Mouse (Mus musculus): Measurements from ENCODE around the gene Zfp706.
"Not testable (repeated sequence)": the region's sequence is repeated elsewhere in the genome, so short reads cannot be mapped to it uniquely, and the experiment has no call there.

Zfp706 gene

GRCm38 (mm10) chr15:37011316-37011715 is 3.7 kb upstream of the Zfp706 start:
- no peak for DNase-seq (ENCODE audit: low spot score in 2 of 2)

DNA sequence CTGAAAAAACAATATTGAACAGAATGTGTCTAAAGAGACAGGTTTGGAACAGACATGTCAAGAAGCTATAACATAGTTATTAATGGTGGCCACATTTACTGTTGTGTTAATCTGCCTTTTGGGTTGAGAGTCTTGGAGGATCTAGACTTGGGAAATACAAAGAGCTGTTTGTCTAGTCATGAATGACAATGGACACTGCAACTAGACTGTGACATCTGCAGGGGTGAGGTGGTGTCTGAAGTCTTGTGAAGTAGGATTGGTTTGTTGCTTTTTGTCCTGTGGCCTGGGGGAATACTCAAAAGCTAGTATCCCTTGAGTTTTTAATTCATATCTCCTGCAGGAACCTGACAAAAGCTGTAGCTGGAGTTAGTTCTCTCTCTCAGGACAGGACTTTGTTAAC is 973 bp upstream of the Zfp706 start:
- no peak for DNase-seq (ENCODE audit: low spot score in 2 of 2)

DNA sequence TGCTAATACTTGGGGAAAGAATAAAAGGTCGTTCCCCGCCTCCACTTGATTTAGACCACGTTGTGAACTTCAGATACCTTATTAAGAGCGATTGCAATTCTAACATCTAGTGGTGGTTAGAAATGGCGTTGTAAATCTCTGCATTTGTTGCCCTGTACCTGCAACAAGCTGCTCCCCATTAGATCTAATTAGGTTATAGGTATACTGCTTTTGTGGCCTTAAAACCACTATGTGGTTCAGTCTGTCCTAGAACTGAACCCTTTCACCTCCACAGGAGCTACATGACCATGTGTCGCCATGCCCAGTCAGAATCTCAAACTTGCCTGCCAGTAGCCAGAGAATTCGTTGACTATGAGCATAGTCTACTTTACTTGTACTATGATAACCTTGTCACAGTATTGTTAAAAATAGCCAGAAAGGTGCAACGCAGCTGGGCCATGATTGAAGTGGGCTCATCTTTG is 416 bp upstream of the Zfp706 start:
- no peak for DNase-seq (ENCODE audit: low spot score in 2 of 2)

DNA sequence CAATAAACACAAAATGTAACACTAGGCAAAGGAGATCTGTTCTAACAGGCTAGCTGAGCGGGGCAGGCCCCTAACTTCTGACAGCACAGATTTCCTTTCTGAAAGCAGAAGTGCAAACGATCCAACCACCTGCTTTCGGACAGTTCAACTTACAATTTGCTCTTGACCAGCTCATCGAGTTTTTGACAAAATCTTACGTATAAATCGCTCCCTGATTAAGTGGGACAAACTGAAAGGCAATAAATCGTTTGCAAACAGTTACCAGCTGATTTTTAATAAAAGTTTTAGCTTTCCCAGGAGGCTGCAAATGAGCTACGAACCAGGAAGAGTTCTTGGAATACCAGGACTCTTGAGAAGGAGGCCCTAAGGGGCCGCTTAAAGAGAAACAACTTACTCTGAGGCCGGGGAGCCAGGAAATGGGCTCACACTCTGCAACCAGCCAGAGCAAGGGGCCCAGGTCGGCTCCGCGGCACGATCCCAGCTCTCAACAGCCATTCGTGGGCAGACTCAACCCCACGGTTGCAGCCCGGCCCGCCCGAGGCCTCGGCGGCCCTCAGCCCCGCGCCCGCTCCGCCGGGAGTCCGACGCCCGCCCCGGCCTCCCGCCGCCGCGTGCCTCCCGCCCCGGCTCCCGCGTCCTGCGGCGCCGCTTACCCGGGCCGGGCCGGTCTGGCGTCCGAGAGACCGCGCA is 953 bp downstream of the Zfp706 start:
- DNase-seq (ENCODE audit: low spot score in 2 of 2), result no peak

DNA sequence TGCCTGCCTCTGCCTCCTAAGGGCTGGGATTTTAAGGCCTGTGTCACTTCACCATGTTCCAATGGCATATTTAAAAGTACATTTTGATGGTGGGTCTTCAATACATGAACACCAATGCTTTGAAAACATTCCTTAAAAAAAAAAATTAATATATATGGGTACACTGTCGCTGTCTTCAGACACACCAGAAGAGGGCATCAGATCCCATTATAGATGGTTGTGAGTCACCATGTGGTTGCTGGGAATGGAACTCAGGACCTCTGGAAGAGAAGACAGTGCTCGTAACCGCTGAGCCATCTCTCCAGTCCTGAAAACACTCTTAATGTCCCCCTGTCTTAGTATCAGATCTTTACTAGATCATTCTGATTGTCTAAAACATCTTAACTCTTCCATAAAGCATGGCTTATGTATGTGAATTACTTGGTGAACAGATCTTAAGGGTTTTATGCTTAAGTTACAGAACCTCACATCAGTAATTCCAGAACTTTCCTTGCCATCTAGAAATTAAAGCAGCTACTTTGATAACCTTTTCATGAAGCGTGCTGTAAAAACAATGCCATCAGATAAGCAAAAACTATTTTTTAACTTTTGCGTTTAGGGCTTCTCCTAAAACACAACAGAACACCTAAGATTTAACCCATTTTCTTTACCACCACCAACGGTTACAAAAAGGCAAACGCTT is 1.6 kb downstream of the Zfp706 start:
- DNase-seq (ENCODE audit: low spot score in 2 of 2), result no peak

DNA sequence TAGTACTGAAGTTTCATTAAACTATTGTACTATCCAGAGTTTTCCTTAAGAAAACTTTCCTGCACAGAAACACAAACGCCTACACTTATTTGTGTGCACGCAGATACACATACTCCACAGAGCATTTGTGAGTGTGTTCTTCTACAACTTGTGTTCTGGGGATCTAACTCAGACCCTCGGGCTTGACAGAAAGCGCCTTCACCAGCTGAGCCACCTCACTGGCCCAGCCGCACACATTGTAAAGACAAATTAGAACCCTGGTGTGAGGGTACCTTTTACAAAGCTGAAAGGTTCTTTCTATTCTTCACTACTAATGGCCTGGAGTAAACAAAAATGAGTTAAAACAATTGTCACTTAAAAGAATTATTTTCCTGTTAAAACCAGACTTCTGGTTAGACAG is 2.7 kb downstream of the Zfp706 start:
- no peak for DNase-seq (ENCODE audit: low spot score in 2 of 2)

- no peak for DNase-seq (ENCODE audit: low spot score in 2 of 2)
These were observed 5.3 kb downstream of the Zfp706 start for GRCm38 (mm10) chr15:37002276-37002675.

DNA sequence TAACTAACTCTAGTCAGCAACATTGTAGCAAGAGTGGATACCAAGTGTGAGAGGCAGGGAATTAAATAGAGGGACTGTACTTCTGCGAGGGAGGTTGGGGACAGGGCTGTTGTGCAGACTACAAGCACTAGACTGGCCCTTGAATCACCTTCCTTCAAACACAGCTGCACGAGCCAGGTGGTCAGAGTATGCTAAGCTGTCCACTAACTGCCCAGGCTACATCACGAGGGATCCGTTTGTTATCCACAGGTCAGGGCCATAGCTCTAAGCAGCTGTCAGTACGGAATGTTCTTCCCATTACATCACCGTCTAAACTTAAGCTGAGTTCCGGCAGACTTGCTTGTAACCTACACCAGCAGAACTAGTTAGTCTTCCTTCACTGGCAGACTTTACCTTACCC is 8.0 kb downstream of the Zfp706 start:
- not testable (repeated sequence) for DNase-seq (ENCODE audit: low spot score in 2 of 2)

DNA sequence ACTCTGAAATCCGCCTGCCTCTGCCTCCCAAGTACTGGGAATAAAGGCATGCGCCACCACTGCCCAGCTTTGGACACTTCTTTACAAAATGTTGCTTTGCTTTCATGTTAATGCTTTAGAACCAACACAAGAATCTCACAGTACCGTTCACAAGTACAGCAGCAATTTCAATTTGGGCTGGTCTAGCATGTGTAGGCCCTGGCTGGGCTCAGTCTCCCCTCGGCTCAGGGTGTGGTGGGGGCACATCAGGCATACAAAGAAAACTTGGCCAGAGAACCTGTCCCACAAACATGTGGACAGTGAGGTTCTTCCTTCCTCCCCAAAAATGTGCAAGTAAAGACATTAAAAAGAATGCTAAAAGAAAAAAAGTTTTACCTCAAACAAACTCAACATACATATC is 12.4 kb downstream of the Zfp706 start:
- no peak for DNase-seq (ENCODE audit: low spot score in 2 of 2)

- no peak for DNase-seq (ENCODE audit: low spot score in 2 of 2)
These were observed 12.9 kb downstream of the Zfp706 start for GRCm38 (mm10) chr15:36994665-36995064.

DNA sequence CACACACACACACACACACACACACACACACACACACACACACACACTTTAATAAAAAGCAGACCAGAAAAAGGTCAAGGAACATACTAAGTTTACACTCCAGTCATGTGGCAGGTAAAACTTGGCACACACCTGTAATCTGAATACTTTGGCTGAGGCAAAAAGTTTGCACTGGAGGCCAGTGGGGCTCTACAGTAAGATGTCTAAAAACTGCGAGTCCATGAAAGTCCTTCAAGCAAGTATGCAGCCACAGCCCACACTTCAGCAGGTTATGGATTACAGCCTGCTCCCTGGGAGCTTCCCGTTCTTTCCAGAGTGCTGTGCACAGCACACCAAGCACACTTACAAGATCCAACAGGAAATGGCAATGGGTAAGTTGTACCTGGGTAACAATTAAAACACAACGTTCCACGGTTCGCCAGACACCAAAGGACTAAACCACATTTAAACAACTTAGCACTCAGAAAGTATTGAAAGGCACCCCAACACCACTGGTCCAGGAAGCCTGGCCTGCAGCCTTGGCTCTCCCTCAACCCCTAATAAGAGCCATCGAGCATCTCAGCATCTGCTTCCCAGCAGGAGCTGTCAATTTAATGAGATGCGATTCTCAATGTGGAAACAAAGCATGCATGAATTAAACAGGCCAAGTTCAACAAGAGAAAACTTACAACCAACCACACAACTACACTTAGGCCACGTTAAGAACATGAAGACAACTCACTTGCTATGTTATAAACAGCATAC is 14.0 kb downstream of the Zfp706 start:
- no peak for DNase-seq (ENCODE audit: low spot score in 2 of 2)

DNA sequence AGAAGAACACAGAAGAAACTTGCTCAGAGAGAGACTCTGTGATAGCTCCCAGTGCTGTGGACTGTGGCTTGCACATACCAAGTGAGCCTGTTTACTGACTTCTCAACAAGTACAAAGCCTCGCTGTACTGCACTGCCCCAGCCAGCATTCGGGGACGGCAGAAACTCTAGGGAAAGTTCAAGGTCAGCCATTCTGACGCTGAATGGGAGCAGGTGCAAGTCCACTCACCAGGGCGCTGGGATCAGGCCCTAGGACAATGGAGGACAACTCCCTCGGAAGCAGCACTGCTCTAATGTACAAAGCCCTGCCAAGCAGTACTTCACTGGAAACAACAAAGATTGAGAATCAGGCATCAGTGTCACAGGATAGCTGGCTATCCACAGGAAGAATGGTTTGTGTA is 16.2 kb downstream of the Zfp706 start:
- DNase-seq (ENCODE audit: low spot score in 2 of 2), result no peak

DNA sequence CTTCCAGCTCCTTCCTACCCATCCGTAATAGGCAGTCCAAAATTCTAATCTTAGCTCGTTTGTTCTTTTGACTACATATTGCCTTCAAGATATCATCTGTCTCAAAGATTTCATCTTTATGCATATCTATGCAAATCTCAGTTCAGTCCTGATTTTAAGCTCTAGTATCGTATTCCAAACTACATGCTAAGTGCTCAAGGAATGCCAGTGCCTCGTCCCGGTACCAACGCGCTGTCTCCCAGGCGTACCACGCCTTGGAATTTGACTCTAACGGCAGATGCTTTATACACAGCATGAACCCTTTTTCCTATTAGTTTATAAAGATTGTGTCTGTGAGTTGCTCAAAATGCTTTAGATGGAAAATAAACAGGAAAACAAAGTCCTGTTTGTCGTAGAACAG is 17.7 kb downstream of the Zfp706 start:
- no peak for DNase-seq (ENCODE audit: low spot score in 2 of 2)

DNA sequence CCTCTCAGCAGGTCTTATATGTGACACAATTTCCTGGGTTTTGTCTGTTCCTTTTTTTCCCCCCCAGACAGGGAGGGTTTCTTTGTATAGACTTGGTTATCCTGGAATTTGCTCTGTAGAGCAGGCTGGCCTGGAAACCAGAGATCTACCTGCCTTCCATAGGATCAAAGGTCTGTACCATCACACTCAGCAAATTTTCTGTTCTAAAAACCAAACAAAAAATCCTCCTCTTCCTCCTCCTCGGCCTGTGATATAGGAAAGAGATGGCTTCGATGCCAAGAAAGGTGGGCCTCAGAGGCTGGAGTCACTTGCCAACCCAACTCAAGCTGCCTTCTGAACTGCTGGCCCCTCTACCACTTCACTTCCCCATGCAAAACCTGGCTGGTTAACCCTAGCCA is 18.9 kb downstream of the Zfp706 start:
- no peak for DNase-seq (ENCODE audit: low spot score in 2 of 2)

DNA sequence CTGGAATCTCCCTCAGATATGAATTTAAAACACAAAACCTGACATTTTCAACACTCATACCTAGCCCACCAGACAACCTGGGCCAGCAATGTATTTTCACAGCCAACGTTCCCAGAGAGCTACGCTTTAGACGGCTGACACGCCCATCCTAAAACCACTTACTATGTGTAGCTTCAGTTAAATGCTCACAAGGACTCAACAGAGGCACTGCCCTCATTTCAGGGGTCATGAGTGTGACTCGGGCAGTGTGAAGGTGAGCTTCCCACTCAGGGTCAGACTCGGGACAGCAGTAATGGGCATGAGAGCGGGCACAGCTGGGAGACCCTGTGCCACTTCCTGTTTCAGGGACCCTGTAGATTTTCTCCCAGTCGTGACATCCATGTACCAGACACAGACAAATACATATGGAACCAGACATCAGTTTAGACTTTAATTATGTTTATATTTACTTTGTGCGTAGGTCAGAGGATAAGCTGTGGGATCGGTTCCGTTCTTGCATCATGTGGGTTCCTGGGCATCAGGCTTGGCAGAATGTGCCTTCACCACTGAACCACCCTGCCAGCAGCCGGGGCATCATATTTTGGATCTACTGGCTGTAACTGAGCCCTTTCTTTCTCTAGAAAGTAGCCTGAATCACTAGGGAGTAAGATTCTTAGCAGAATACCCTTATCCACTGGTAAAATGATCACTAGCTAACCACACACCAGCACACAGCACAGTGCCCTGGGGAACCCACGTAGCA is 19.4 kb downstream of the Zfp706 start:
- no peak for DNase-seq (ENCODE audit: low spot score in 2 of 2)

DNA sequence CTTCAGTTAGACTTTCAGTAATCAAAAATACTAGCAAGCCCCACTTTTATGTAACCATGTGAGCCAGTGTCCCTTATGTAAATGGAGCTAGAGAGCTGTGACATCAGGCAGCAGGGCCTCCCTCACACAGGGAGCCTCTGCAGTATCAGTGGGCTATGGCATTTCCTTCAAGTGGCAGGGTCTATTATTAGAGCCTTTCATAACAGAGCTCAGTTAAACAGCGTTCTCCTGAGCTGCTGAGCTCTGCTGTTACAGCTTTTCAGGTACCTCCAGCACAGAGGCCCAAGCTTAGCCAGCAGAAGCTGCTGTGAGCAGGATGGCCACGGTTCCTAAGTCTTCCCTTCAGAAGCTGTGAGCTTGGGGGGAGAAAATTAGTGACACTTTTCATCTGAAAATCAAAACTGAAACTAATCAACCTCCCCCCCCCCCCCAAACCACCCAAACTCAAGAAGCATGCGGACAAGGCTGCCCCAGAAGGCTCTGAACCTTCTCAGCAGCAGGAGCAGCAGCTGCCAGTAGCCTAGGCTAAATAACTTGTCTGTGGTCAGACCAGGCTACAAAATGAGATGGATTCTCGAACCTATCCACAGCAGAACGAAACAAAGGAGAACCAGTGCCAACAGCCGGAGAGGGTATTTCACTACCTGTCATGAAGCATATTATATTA is 20.2 kb downstream of the Zfp706 start:
- peak; percentile 62 to 74 for DNase-seq (ENCODE audit: low spot score in 2 of 2)

- DNase-seq (ENCODE audit: low spot score in 2 of 2), result no peak
These were observed 22.0 kb downstream of the Zfp706 start for GRCm38 (mm10) chr15:36985567-36985925.

DNA sequence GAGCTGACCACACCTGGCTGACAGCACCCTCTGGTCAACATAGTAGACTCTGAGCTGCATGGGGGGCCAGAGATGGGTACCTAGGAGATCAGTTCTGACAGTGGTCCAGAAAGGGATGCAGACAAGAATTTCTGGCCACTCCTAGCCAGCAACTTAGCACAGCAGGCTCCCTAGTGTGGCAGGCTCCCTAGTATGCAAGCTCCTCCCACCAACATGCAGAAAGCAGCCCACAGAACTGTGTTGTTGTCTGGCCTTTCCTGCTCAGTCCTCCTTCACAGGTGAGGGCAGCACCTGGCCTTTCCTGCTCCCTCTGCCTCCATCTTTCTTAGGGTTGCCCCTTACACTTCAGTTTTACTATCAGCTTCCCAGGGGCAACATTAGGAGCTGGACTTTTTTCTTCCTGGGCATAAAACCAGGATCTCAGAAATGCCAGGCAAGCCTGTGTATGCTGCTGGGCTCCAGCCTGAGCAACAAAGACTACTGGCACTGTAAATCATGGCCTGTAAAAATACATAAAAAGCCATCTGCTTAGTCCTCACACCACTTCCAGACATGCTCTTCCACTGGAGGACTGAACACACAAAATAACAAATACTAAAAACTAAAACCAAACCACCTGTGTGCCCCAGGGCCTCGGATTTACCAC is 22.5 kb downstream of the Zfp706 start:
- no peak for DNase-seq (ENCODE audit: low spot score in 2 of 2)

DNA sequence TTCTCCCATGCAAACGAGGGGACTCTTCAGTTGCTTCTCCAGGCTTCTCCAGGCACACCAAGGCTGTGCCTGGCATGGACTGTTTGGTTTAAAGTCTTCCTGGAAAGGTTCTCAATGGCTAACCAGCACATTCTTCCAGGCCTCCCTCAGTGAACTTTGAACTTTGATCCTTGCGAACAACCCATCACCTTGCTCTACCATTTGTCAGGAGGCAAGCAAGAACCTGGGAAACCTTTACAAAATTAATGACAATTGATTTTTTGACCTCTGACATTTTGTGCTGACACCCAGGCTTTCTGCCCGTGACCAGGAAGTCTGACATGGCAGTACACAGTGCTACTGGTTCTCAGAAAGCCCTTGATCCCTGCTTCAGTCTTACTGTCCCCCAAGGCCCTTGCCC is 24.1 kb downstream of the Zfp706 start:
- no peak for DNase-seq (ENCODE audit: low spot score in 2 of 2)

DNA sequence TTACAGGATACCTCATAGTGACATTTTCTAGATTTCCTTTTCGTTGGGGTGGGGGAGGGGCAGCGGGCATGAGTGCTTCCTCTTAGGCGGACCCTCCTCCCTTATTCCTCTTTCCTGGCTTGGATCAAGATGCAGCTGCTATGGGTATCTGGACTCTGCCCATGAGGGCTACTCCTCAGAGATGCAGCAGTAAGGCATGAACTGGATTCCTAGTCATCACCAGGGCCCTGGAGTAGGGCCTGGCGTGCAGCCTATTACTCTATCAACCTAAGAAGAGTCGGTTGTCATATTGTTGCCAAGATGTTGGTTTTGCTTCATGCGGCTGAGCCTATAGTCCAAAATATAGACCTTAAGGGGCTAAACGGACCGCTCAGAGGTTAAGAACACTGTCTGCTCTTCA is 27.3 kb downstream of the Zfp706 start:
- DNase-seq (ENCODE audit: low spot score in 2 of 2), result no peak
